Mouse (Mus musculus): ENCODE data around the gene Atg2b. TPM values are rescaled to one million over a fixed set of nuclear protein-coding genes. Genes with fewer than 3 reads are reported as not detected.

Gene Atg2b
- total and polyA plus RNA-seq, 3 experiments: 28.3 to 35.9 TPM; not detected in 1

- Histone ChIP-seq H3K9me3 (replicated peaks; ENCODE audit: insufficient read depth, low read length) (no peaks in the 10 kb centered on the region), H3K9ac (ENCODE audit: control insufficient read depth, low read depth, low read length, poor library complexity, severe bottlenecking) (no peak overlapping the region), H3K4me1 (ENCODE audit: control insufficient read depth in 1 of 2, insufficient read depth in 2 of 2, low read length in 2 of 2) (peaks cover 0 to 9% of the 10 kb centered on the region in 2 experiments; a peak in 2 of 4 replicates), H3K79me2 (ENCODE audit: control insufficient read depth, insufficient read depth, low read length, poor library complexity) (no peaks in the 10 kb centered on the region), H3K36me3 (ENCODE audit: control insufficient read depth in 1 of 2, insufficient read depth in 2 of 2, low read length in 2 of 2) (no peaks in the 10 kb centered on the region; a peak in 1 of 4 replicates), H3K27me3 (ENCODE audit: control insufficient read depth in 1 of 2, insufficient read depth in 2 of 2, low read length in 2 of 2) (no peaks in the 10 kb centered on the region), H3K4me3 (ENCODE audit: control insufficient read depth in 1 of 2, insufficient read depth in 1 of 2, low read depth in 2 of 2, low read length in 2 of 2) (no peak overlapping the region), H3K27ac (ENCODE audit: control insufficient read depth, low read depth, low read length) (no peak overlapping the region)
- peak; percentile 26 for DNase-seq (ENCODE audit: low read depth, low spot score)
- no peak for TF ChIP-seq NELFE (IDR thresholded peaks at IDR 0.05; ENCODE audit: low read depth, low read length)
- no peak for TF ChIP-seq USF2 (IDR thresholded peaks at IDR 0.05; ENCODE audit: borderline replicate concordance in 1 of 2, insufficient read depth in 1 of 2, low read depth in 1 of 2, low read length in 2 of 2)
- TF ChIP-seq MAFK (IDR thresholded peaks at IDR 0.05; ENCODE audit: borderline replicate concordance, low read depth, low read length): no peak
- no peak for TF ChIP-seq E2F4 (IDR thresholded peaks at IDR 0.05; ENCODE audit: borderline replicate concordance, low read depth, low read length)
- TF ChIP-seq GATA1 (IDR thresholded peaks at IDR 0.05; ENCODE audit: low read depth, low read length): no peak
- TF ChIP-seq ZKSCAN1 (IDR thresholded peaks at IDR 0.05; ENCODE audit: low read depth, low read length): no peak
- no peak for TF ChIP-seq ELF1 (IDR thresholded peaks at IDR 0.05; ENCODE audit: low read depth, low read length)
- TF ChIP-seq EP300 (IDR thresholded peaks at IDR 0.05; ENCODE audit: low read depth in 1 of 2, low read length in 2 of 2): no peak
- TF ChIP-seq BHLHE40 (IDR thresholded peaks at IDR 0.05; ENCODE audit: borderline replicate concordance, low read depth, low read length): no peak
- no peak for TF ChIP-seq TCF12 (IDR thresholded peaks at IDR 0.05; ENCODE audit: low read depth, low read length)
- no peak for TF ChIP-seq JUND (IDR thresholded peaks at IDR 0.05; ENCODE audit: low read depth, low read length)
- no peak for TF ChIP-seq MYB (IDR thresholded peaks at IDR 0.05; ENCODE audit: low read depth, low read length)
- no peak for TF ChIP-seq POLR2AphosphoS5 (IDR thresholded peaks at IDR 0.05; ENCODE audit: borderline replicate concordance, low read depth, low read length)
Observed at GRCm38 (mm10) chr12:105598503-105598902, 86.5 kb downstream of the Atg2b start.

GRCm38 (mm10) chr12:105597135-105597534, 87.9 kb downstream of the Atg2b start:
- DNase-seq (ENCODE audit: low read depth, low spot score): no peak
- H3K79me2 ChIP-seq (ENCODE audit: control insufficient read depth, insufficient read depth, low read length, poor library complexity): no peaks in the 10 kb centered on the region
- no peaks in the 10 kb centered on the region; a peak in 1 of 4 replicates for H3K36me3 ChIP-seq (ENCODE audit: control insufficient read depth in 1 of 2, insufficient read depth in 2 of 2, low read length in 2 of 2)
- no peak overlapping the region for H3K9ac ChIP-seq (ENCODE audit: control insufficient read depth, low read depth, low read length, poor library complexity, severe bottlenecking)
- no peak overlapping the region for H3K27ac ChIP-seq (ENCODE audit: control insufficient read depth, low read depth, low read length)
- H3K27me3 ChIP-seq (ENCODE audit: control insufficient read depth in 1 of 2, insufficient read depth in 2 of 2, low read length in 2 of 2): no peaks in the 10 kb centered on the region
- no peak overlapping the region for H3K4me3 ChIP-seq (ENCODE audit: control insufficient read depth in 1 of 2, insufficient read depth in 1 of 2, low read depth in 2 of 2, low read length in 2 of 2)
- TF ChIP-seq MAX (IDR thresholded peaks at IDR 0.05; ENCODE audit: low read length): no peak
- TF ChIP-seq KAT2A (conservative IDR thresholded peaks at IDR 0.05; ENCODE audit: low read depth, low read length): no peak
- no peak for TF ChIP-seq MYB (IDR thresholded peaks at IDR 0.05; ENCODE audit: low read depth, low read length)
- TF ChIP-seq RCOR1 (IDR thresholded peaks at IDR 0.05; ENCODE audit: low read depth, low read length): no peak
- TF ChIP-seq USF1 (IDR thresholded peaks at IDR 0.05; ENCODE audit: low read depth, low read length): no peak
- TF ChIP-seq MXI1 (IDR thresholded peaks at IDR 0.05; ENCODE audit: low read depth, low read length): no peak
- TF ChIP-seq ETS1 (IDR thresholded peaks at IDR 0.05; ENCODE audit: low read depth, low read length): no peak
- no peak for TF ChIP-seq NELFE (IDR thresholded peaks at IDR 0.05; ENCODE audit: low read depth, low read length)
- no peak for TF ChIP-seq CHD2 (IDR thresholded peaks at IDR 0.05; ENCODE audit: low read length)
- no peak for TF ChIP-seq GATA1 (IDR thresholded peaks at IDR 0.05; ENCODE audit: low read depth, low read length)
- TF ChIP-seq SMC3 (IDR thresholded peaks at IDR 0.05; ENCODE audit: low read depth, low read length): no peak
- TF ChIP-seq POLR2AphosphoS2 (IDR thresholded peaks at IDR 0.05; ENCODE audit: low read length): no peak
- no peak for TF ChIP-seq EP300 (IDR thresholded peaks at IDR 0.05; ENCODE audit: low read depth in 1 of 2, low read length in 2 of 2)
- no peak for TF ChIP-seq MAFK (IDR thresholded peaks at IDR 0.05; ENCODE audit: borderline replicate concordance, low read depth, low read length)
- TF ChIP-seq HCFC1 (IDR thresholded peaks at IDR 0.05; ENCODE audit: low read depth, low read length): no peak
- TF ChIP-seq ELF1 (IDR thresholded peaks at IDR 0.05; ENCODE audit: low read depth, low read length): no peak
- no peak for TF ChIP-seq UBTF (IDR thresholded peaks at IDR 0.05; ENCODE audit: borderline replicate concordance, insufficient read depth, low read depth, low read length)
- no peak for TF ChIP-seq ZMIZ1 (IDR thresholded peaks at IDR 0.05; ENCODE audit: low read depth, low read length)
- no peaks in the 10 kb centered on the region for H3K9me3 ChIP-seq (replicated peaks; ENCODE audit: insufficient read depth, low read length)
- peaks cover 0 to 9% of the 10 kb centered on the region in 2 experiments; a peak in 2 of 4 replicates for H3K4me1 ChIP-seq (ENCODE audit: control insufficient read depth in 1 of 2, insufficient read depth in 2 of 2, low read length in 2 of 2)

Data from MEL (cell line).